Mouse (Mus musculus): ENCODE results near the gene Nphs1. TPM values are rescaled to one million over a fixed set of nuclear protein-coding genes. Genes with fewer than 3 reads are reported as not detected.

The Nphs1 gene
- polyA plus RNA-seq, 1 experiment from 2014 or later = 0.06 TPM

DNA sequence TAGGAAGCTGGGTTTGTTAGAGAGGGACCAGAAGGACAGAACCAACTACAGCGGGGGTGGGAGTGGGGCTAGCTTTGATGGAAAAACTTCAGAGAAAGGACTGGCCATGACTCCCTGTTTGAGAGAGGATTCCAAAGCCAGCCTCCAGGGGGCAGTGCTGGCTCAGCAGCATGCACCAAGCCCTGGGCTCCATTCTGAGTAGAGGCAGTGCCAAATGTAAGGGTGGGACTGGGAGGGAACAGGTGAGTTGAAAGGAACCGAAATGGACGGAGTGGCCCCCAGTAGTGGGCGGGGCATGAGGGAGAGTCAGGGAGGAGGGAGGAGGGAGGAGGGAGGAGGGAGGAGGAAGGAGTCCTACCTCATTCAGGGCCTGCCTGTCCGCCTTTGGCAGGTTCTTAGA lies 17.4 kb upstream of the Nphs1 start:
- H3K27me3 ChIP-seq (replicated peaks) = peaks cover 86% of the 10 kb centered on the region
- WGBS = 12% methylated on average over 5 of the region's 5 CpGs
- H3K27ac ChIP-seq (ENCODE audit: poor library complexity, severe bottlenecking) = no peak overlapping the region
- H3K4me2 ChIP-seq = no peak overlapping the region
- H3K4me3 ChIP-seq = no peak overlapping the region
- no peaks in the 10 kb centered on the region for H3K36me3 ChIP-seq
- H3K9ac ChIP-seq = no peak overlapping the region
- H3K4me1 ChIP-seq (replicated peaks) = peaks cover 13% of the 10 kb centered on the region
- H3K9me3 ChIP-seq (replicated peaks) = no peaks in the 10 kb centered on the region
- ATAC-seq (ENCODE audit: insufficient number of reproducible peaks, low FRiP score) = no peak

DNA sequence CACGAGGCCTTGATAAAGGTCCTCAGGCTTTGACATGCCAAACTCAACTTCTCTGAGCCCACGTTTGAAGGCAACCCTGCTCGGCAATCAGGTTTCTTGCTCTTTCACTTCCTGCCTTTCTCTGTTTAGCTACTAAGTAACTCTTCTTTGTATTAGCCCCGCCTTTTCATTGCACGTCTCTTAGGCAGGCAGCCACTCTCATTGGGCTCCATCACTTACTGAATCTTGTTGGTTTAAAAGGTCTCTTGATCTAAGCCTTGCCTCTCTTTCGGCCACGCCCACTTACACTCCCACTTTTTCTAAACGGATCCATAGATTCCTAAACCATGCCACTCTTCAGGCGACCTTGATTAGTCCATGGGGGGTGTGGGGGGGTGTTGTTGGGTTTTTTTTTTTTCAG lies 14.4 kb upstream of the Nphs1 start:
- 23% methylated on average over 9 of the region's 9 CpGs for WGBS
- Histone ChIP-seq H3K4me3 (no peak overlapping the region), H3K9me3 (replicated peaks) (no peaks in the 10 kb centered on the region), H3K9ac (no peak overlapping the region), H3K27me3 (replicated peaks) (peaks cover 75% of the 10 kb centered on the region), H3K27ac (ENCODE audit: poor library complexity, severe bottlenecking) (no peak overlapping the region), H3K36me3 (no peaks in the 10 kb centered on the region), H3K4me2 (peak overlapping the region; percentile 87; the same call in 1 of the 2 replicates), H3K4me1 (replicated peaks) (peaks cover 13% of the 10 kb centered on the region)
- ATAC-seq (ENCODE audit: insufficient number of reproducible peaks, low FRiP score) = no peak

DNA sequence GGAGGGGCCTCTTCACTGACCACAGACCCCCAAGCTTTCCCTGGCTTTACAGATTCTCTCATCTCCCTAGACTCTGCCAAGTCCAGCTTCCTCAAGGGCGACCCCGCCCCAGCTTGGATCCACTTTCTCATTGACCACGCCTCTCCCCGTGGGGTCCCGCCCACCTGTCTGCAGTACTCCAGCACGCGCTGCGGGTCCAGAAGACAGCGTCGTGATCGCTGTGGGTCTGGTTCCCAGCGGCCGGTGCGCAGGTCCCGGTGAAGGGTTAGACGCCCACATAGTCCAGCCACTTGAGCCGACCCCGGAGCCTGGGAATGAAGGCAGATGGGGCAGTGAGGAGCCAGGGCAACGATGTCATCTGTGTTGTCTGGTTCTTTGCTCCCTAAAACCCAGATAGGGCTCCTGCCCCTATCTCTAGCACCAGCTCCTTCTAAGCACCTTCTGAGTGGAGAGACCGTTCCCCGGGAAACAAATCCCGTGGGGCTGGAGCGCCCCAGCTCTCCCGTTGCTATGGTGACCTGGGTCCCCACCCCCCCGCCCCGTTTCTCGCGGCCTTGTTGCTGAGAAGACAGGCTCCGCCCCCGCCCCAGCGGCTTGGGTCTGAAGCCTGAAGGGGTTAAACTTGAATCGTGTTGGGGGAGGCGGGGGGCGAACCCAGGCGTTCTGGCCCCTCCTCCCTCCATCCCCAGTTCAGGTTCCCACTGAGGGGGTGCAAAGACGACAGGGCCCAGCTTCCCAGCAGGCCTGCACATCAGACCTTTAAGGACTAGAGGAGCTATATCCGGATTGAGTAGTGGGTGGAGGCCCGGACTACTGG lies 13.8 kb upstream of the Nphs1 start:
- Histone ChIP-seq H3K27ac (ENCODE audit: poor library complexity, severe bottlenecking) (no peak overlapping the region), H3K36me3 (no peaks in the 10 kb centered on the region), H3K4me3 (peak overlapping the region; percentile 61), H3K9ac (peak overlapping the region; percentile 73), H3K27me3 (replicated peaks) (peaks cover 68% of the 10 kb centered on the region), H3K9me3 (replicated peaks) (no peaks in the 10 kb centered on the region), H3K4me2 (peak overlapping the region; percentile 87), H3K4me1 (replicated peaks) (peaks cover 13% of the 10 kb centered on the region)
- 1% methylated on average over 36 of the region's 38 CpGs for WGBS
- 0 out of 2 replicates have a peak, but pooled peaks have one; percentile 17 for ATAC-seq (ENCODE audit: insufficient number of reproducible peaks, low FRiP score)

DNA sequence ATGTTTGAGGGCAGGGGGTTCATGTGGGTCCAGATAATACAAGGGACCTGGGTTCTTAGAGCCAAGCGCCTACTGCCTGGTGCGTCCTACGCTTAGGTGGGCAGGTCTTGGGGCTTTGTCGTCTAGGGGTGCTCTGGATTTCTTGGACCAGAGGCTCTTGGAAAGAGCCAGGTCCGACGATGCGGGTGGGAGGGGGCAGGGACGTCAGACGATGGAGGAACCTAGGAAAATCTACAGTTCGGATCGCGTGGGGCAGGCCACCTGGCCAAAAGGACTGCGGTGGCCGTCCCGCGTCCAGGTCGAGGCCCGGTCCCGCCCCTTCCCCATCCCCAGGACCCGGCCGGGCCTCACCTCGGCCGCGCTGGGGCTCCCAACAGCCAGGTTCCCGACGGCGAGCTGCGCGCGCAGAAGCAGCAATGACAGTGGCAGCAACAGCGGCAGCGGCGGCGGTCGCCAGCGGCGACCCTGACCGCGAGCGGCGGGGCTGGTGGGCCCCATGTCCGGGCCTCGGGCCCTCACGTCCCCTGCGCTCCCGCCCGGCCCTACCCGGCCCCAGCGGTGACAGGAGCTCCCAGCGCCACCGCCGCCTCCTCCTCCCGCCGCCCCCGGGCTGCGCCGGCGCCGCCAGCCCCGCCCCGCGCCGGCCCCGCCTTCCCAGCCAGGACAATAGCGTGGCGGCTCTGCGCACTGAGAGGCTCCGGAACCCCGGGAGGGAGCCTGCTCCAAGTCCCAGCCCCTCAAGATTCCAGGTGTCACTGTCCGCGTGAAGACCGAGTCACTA lies 13.0 kb upstream of the Nphs1 start, which contains the start of gene Aplp1:
Gene Aplp1 (minus strand): TSS at position 565 of the 781 bp plus-strand sequence.
- Histone ChIP-seq H3K9ac (peak within 1 kb of the TSS; percentile 73), H3K4me3 (peak within 1 kb of the TSS; percentile 61), H3K9me3 (replicated peaks) (no peaks in the 10 kb centered on the region), H3K27ac (ENCODE audit: poor library complexity, severe bottlenecking) (no peak within 1 kb of the TSS), H3K4me2 (peak within 1 kb of the TSS; percentile 87), H3K4me1 (replicated peaks) (peaks cover 13% of the 10 kb centered on the region), H3K27me3 (replicated peaks) (peaks cover 67% of the 10 kb centered on the region), H3K36me3 (no peaks in the 10 kb centered on the region)
- under 1% methylated on average over 68 of the region's 72 CpGs for WGBS
- peak; percentile 79 for ATAC-seq (ENCODE audit: insufficient number of reproducible peaks, low FRiP score)

DNA sequence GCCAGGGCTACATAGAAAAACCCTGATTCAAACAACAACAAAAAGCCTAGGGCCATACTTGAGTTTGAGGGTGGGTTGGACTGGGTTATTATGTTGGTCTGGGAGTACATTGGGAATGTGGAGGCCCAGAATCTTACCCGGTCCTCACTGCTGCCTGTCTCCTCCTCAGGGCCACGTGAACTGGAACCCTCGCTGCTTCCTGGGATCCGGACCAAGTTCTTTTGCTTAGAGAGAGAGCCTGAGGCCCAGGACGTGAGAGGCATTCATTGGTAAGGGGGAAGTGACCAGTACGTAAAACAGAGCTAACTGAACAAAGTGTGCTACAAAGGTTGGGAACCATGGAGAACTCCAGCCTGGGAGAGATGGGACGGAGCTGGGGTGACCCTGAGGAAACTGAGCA lies 7.9 kb upstream of the Nphs1 start:
- Histone ChIP-seq H3K9me3 (replicated peaks) (0 out of 2 replicates have a peak, but pooled peaks cover under 1% of the 10 kb centered on the region), H3K27ac (ENCODE audit: poor library complexity, severe bottlenecking) (no peak overlapping the region), H3K4me3 (no peak overlapping the region), H3K4me2 (no peak overlapping the region), H3K9ac (no peak overlapping the region), H3K27me3 (replicated peaks) (peaks cover 71% of the 10 kb centered on the region), H3K36me3 (no peaks in the 10 kb centered on the region), H3K4me1 (replicated peaks) (no peaks in the 10 kb centered on the region; the same call in 1 of the 2 replicates)
- ATAC-seq (ENCODE audit: insufficient number of reproducible peaks, low FRiP score) = no peak
- 57% methylated on average over 7 of the region's 7 CpGs for WGBS

DNA sequence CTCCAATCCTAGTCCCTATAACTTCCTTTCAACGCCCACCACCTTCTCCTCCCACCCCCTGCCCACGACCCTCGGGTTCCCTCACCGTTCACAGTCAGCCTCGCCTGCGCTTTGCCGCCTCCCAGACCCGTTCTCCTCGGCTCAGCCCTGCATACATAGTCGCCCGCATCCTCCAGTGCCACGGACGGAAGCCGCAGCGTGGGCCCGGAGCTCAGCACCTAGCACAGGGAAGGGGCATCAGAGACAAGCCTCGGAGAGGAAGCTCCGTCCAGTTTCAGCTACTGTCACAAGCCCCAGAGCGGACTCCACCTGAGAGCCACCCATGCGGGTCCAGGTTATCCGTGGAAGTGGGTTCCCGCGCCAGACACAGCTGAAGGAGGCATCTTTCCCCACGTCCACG lies 4.8 kb upstream of the Nphs1 start:
- Histone ChIP-seq H3K36me3 (no peaks in the 10 kb centered on the region), H3K9ac (no peak overlapping the region), H3K4me2 (no peak overlapping the region), H3K9me3 (replicated peaks) (0 out of 2 replicates have a peak, but pooled peaks cover 8% of the 10 kb centered on the region), H3K4me3 (no peak overlapping the region), H3K27ac (ENCODE audit: poor library complexity, severe bottlenecking) (no peak overlapping the region), H3K27me3 (replicated peaks) (peaks cover 85% of the 10 kb centered on the region), H3K4me1 (replicated peaks) (no peaks in the 10 kb centered on the region; the same call in none of the 2 replicates)
- no peak for ATAC-seq (ENCODE audit: insufficient number of reproducible peaks, low FRiP score)
- WGBS = 25% methylated on average over 25 of the region's 25 CpGs

DNA sequence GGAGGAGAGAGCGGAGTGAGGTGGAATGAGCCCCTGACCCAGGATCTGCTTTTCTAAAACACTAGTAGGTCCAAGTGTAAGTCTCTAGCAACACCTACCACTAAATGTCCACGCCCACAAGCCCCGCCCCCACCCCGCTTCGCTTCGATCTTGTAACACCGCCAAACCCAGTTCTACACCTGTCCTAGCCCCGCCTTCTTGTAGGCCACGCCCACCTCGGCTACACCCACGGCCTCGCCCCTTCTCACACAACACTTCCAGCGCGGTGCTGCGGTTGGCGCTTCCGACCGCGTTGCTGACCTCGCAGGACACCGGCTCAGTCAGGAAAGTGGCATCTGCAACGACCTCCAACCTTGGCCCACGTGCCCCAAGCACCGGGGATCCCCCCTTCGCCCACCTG lies 4.3 kb upstream of the Nphs1 start:
- ATAC-seq (ENCODE audit: insufficient number of reproducible peaks, low FRiP score) = no peak
- H3K4me1 ChIP-seq (replicated peaks) = no peaks in the 10 kb centered on the region; the same call in none of the 2 replicates
- H3K4me2 ChIP-seq = peak overlapping the region; percentile 22; the same call in 1 of the 2 replicates
- H3K4me3 ChIP-seq = 0 out of 2 replicates have a peak overlapping the region, but pooled peaks have one; percentile 0
- H3K9me3 ChIP-seq (replicated peaks) = 0 out of 2 replicates have a peak, but pooled peaks cover 8% of the 10 kb centered on the region
- H3K36me3 ChIP-seq = no peaks in the 10 kb centered on the region
- H3K27me3 ChIP-seq (replicated peaks) = peaks cover 89% of the 10 kb centered on the region
- no peak overlapping the region for H3K27ac ChIP-seq (ENCODE audit: poor library complexity, severe bottlenecking)
- H3K9ac ChIP-seq = no peak overlapping the region
- 2% methylated on average over 25 of the region's 25 CpGs for WGBS

DNA sequence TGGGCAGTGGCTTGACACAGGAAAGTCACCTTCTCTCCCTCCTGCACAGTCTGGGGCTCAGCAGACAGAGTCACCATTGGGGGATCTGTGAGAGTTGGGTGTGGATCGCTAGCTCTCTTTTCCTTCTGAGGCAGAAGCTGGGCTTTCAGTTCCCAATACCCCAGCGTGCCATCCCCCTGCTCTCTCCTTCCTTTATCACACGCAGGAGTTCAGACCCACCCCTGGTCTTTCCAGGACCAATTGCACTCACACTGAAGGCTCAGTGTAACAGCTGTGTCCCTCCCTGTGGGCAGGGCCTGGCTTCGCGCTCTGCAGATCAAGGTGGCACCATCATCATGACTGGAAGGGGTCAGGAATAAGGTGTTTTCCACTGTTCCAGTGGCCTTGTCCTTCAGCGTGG lies 3.9 kb upstream of the Nphs1 start:
- Histone ChIP-seq H3K9me3 (replicated peaks) (0 out of 2 replicates have a peak, but pooled peaks cover 8% of the 10 kb centered on the region), H3K27me3 (replicated peaks) (peaks cover 94% of the 10 kb centered on the region), H3K4me3 (0 out of 2 replicates have a peak overlapping the region, but pooled peaks have one; percentile 0), H3K9ac (no peak overlapping the region), H3K27ac (ENCODE audit: poor library complexity, severe bottlenecking) (no peak overlapping the region), H3K4me1 (replicated peaks) (no peaks in the 10 kb centered on the region; the same call in none of the 2 replicates), H3K4me2 (peak overlapping the region; percentile 22; the same call in 1 of the 2 replicates), H3K36me3 (no peaks in the 10 kb centered on the region)
- no peak for ATAC-seq (ENCODE audit: insufficient number of reproducible peaks, low FRiP score)
- WGBS = 14% methylated on average over 6 of the region's 6 CpGs

DNA sequence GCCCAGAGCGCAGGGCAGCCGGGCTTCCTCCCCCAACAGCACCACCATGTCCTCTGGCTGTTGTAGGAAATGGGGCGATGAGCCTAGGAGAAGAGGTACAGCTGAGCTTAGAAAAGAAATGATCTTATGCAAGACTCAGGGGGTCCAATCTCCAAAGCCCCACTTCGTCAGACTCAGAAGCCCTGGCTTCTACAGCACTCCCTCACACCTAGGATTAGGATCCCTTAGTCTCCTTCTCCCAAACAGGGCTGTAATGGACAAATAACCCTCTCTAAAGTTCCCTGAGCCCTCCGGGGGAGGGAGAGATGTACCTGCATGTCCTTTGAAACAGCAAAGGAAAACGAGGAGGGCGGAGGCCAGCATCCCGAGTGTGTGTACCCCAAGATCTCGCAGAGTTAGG lies 1.6 kb upstream of the Nphs1 start:
- no peaks in the 10 kb centered on the region; the same call in none of the 2 replicates for H3K4me1 ChIP-seq (replicated peaks)
- H3K4me2 ChIP-seq = 0 out of 2 replicates have a peak overlapping the region, but pooled peaks have one; percentile 32
- H3K4me3 ChIP-seq = 0 out of 2 replicates have a peak overlapping the region, but pooled peaks have one; percentile 1
- H3K9me3 ChIP-seq (replicated peaks) = 0 out of 2 replicates have a peak, but pooled peaks cover 8% of the 10 kb centered on the region
- WGBS = 3% methylated on average over 9 of the region's 9 CpGs
- no peak overlapping the region for H3K9ac ChIP-seq
- no peaks in the 10 kb centered on the region for H3K36me3 ChIP-seq
- no peak for ATAC-seq (ENCODE audit: insufficient number of reproducible peaks, low FRiP score)
- no peak overlapping the region for H3K27ac ChIP-seq (ENCODE audit: poor library complexity, severe bottlenecking)
- peaks cover 98% of the 10 kb centered on the region for H3K27me3 ChIP-seq (replicated peaks)

DNA sequence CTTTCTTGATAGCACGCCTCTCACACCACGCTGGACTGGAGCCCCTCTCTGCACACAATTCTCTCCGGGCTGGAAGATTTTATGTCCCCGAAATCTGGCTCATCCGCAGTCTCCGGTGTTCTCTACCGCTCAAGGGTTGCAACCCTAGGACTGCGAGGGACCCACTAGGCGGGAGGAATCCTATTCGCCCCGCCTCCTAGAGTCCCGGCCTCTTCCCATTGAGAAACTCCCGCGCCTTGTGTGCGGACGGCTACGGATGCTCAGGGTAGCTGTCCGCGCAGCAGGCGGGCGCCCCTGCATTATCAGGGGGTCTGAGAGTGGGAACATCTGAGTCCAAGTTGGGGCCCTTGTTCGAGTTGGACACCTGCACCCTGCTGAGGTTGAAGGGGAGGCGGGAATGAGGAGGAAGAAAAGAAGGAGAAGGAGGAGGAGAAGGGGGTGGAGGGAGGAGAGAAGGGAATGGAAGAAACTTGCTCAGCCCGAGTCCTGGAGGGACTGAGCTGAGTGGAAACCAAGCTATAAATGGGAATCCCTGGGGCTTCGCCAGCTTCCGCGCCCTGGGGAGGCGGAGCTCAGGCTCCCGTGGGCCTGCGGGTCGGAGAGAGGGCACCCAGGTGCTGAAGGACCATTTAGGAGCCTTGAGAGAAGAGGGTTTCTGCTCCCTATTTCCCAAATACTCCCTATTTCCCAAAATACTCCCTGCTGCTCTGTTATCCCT lies 1.0 kb upstream of the Nphs1 start:
- 1% methylated on average over 31 of the region's 31 CpGs for WGBS
- Histone ChIP-seq H3K4me1 (replicated peaks) (no peaks in the 10 kb centered on the region; the same call in none of the 2 replicates), H3K4me3 (peak overlapping the region; percentile 1; the same call in 1 of the 2 replicates), H3K9ac (no peak overlapping the region), H3K27ac (ENCODE audit: poor library complexity, severe bottlenecking) (no peak overlapping the region), H3K27me3 (replicated peaks) (peaks cover 98% of the 10 kb centered on the region), H3K9me3 (replicated peaks) (0 out of 2 replicates have a peak, but pooled peaks cover 8% of the 10 kb centered on the region), H3K4me2 (peak overlapping the region; percentile 32), H3K36me3 (no peaks in the 10 kb centered on the region)
- ATAC-seq (ENCODE audit: insufficient number of reproducible peaks, low FRiP score) = no peak

Data from heart, embryonic 12.5 days (tissue).